Mouse (Mus musculus): ENCODE measurements around the gene Prps1l3. TPM values are rescaled to one million over a fixed set of nuclear protein-coding genes. Genes with fewer than 3 reads are reported as not detected.
"Not testable (repeated sequence)": the region's sequence is repeated elsewhere in the genome, so short reads cannot be mapped to it uniquely, and the experiment has no call there.

Gene Prps1l3
- polyA plus RNA-seq (2017; shearing (Covaris generic)) = 10 to 100 TPM; 57.7 to 62.7 TPM

GRCm38 (mm10) chr12:57230192-57230706 lies at the start of gene Prps1l3, which contains the start of gene Mipol1:
Gene Prps1l3 (plus strand): TSS chr12:57230412.
Gene Mipol1 (plus strand): TSS chr12:57230427.
- peak; percentile 83 for ATAC-seq

GRCm38 (mm10) chr12:57184401-57185147 lies 45.6 kb upstream of the Prps1l3 start:
- no peak for ATAC-seq

GRCm38 (mm10) chr12:57185475-57185874 lies 44.7 kb upstream of the Prps1l3 start:
- no peak for ATAC-seq

GRCm38 (mm10) chr12:57186126-57186525 lies 44.1 kb upstream of the Prps1l3 start:
- ATAC-seq = no peak

- ATAC-seq = no peak
Measured at GRCm38 (mm10) chr12:57187032-57187431, 43.2 kb upstream of the Prps1l3 start.

- ATAC-seq = no peak
Measured at GRCm38 (mm10) chr12:57194609-57195008, 35.6 kb upstream of the Prps1l3 start.

- ATAC-seq = peak; percentile 7
Measured at GRCm38 (mm10) chr12:57196286-57196607, 34.0 kb upstream of the Prps1l3 start.

GRCm38 (mm10) chr12:57196608-57197362 lies 33.4 kb upstream of the Prps1l3 start:
- peak; percentile 33 for ATAC-seq

GRCm38 (mm10) chr12:57197363-57198026 lies 32.7 kb upstream of the Prps1l3 start, which contains the start of gene Slc25a21:
Gene Slc25a21 (minus strand): TSS chr12:57197472.
- no peak for ATAC-seq

GRCm38 (mm10) chr12:57198269-57198668 lies 31.9 kb upstream of the Prps1l3 start:
- ATAC-seq = no peak

GRCm38 (mm10) chr12:57199427-57199826 lies 30.8 kb upstream of the Prps1l3 start:
- ATAC-seq = no peak

GRCm38 (mm10) chr12:57201901-57202300 lies 28.3 kb upstream of the Prps1l3 start:
- no peak for ATAC-seq

- peak; percentile 28 for ATAC-seq
Measured at GRCm38 (mm10) chr12:57204276-57204851, 25.8 kb upstream of the Prps1l3 start.

GRCm38 (mm10) chr12:57211353-57212311 lies 18.6 kb upstream of the Prps1l3 start:
- ATAC-seq = peak; percentile 79

- not testable (repeated sequence) for ATAC-seq
Measured at GRCm38 (mm10) chr12:57212463-57212862, 17.7 kb upstream of the Prps1l3 start.

GRCm38 (mm10) chr12:57226411-57226810 lies 3.8 kb upstream of the Prps1l3 start:
- no peak for ATAC-seq

GRCm38 (mm10) chr12:57227776-57228175 lies 2.4 kb upstream of the Prps1l3 start:
- no peak for ATAC-seq

- ATAC-seq = no peak
Measured at GRCm38 (mm10) chr12:57229703-57230102, 509 bp upstream of the Prps1l3 start.

GRCm38 (mm10) chr12:57231085-57231875 lies 1.1 kb downstream of the Prps1l3 start:
- peak; percentile 46 for ATAC-seq

- no peak for ATAC-seq
Measured at GRCm38 (mm10) chr12:57233386-57233785, 3.2 kb downstream of the Prps1l3 start.
